Mouse (Mus musculus): ENCODE measurements at regions not wholly inside any gene's neighbourhood (a gene's known extent, or its start where the extent isn't known, plus 50 kb on each side); places are given as distances from the start of the nearest gene placed in this dataset.

GRCm38 (mm10) chr9:14086201-14086600 is 188.7 kb upstream of the Sesn3 start:
- TF ChIP-seq CTCF (IDR thresholded peaks at IDR 0.05; ENCODE audit: extremely low read depth, insufficient read length, insufficient replicate concordance, low read depth, low read length) (no peak), POLR2A (IDR thresholded peaks at IDR 0.05; ENCODE audit: low read depth, low read length) (no peak)

Data from small intestine, adult 2 months (tissue).